Mouse (Mus musculus) CH12.LX (cell line): ENCODE measurements around the gene Pilra.
"Not testable (repeated sequence)": the region's sequence is repeated elsewhere in the genome, so short reads cannot be mapped to it uniquely, and the experiment has no call there.

ENCODE experiments used
- CTCF ChIP-seq, 2 experiments: IDR thresholded peaks in 1 of 2; conservative IDR thresholded peaks in 1 of 2; 2 replicates each; pipeline ENCODE4 v1.5.1; 2011 to 2012; ENCODE audit warnings: low read depth in 2 of 2, low read length in 2 of 2, improper control_type of control experiment in 1 of 2, inconsistent platforms in 1 of 2, mild to moderate bottlenecking in 1 of 2, moderate library complexity in 1 of 2
- NELFE ChIP-seq: IDR thresholded peaks from 2 replicates; pipeline ENCODE4 v1.6.1; 2011; ENCODE audit warnings: low read depth, low read length, improper control_type of control experiment
- POLR2A ChIP-seq: IDR thresholded peaks from 2 replicates; pipeline ENCODE4 v1.6.1; 2011; ENCODE audit warnings: low read depth, mild to moderate bottlenecking, improper control_type of control experiment, low read length
- SMC3 ChIP-seq: IDR thresholded peaks from 2 replicates; pipeline ENCODE4 v1.6.1; 2011; ENCODE audit warnings: low read depth, low read length, improper control_type of control experiment
- TCF12 ChIP-seq: IDR thresholded peaks from 2 replicates; pipeline ENCODE4 v1.6.1; 2014; ENCODE audit warnings: low read depth, mild to moderate bottlenecking, inconsistent platforms, low read length, improper control_type of control experiment

GRCm38 (mm10) chr5:137864008-137864407 is 27.9 kb upstream of the Pilra start:
- TF ChIP-seq CTCF (conservative IDR thresholded peaks at IDR 0.05 in 1 of 2, IDR thresholded peaks at IDR 0.05 in 1 of 2; ENCODE audit: low read depth in 2 of 2, low read length in 2 of 2); NELFE; SMC3; POLR2A; TCF12: not testable (repeated sequence)
